Mouse (Mus musculus) layer of hippocampus, adult 2 months (tissue): ENCODE results near the gene Ogdh. TPM values are rescaled to one million over a fixed set of nuclear protein-coding genes. Genes with fewer than 3 reads are reported as not detected.
A peak's percentile ranks its signal among the peaks of the same experiment; 100 is the strongest.

Experiments used
- DNase-seq, 2 experiments: peaks; one replicate each; pipeline ENCODE4 v3.0.0; 2022; ENCODE audit warnings: low spot score in 2 of 2
- H3K27ac ChIP-seq: fragments of 200-600 bp; 2 replicates; pipeline ENCODE4 v1.8.1; 2022
- H3K4me3 ChIP-seq: fragments of 200-600 bp; 2 replicates; pipeline ENCODE4 v1.8.1; 2022; ENCODE audit warnings: mild to moderate bottlenecking
- CTCF ChIP-seq: fragments of 200-600 bp; conservative IDR thresholded peaks from 2 replicates; pipeline ENCODE4 v1.8.1; 2022; ENCODE audit warnings: antibody characterized with exemption, mild to moderate bottlenecking, moderate library complexity
- microRNA-seq, 2 experiments: library from miRNA; unstranded; fragments of <30 nt; microRNA quantifications; one replicate each; pipeline ENCODE4 v1.2.0; 2021
- total RNA-seq, 2 experiments: library from RNA; stranded (reverse); gene quantifications; 2 replicates each; pipeline ENCODE4 v1.2.3; 2021

Ogdh gene
- total RNA-seq, 2 experiments from 2014 or later, result 214 to 221 TPM

GRCm38 (mm10) chr11:6389483-6389921, 98.1 kb downstream of the Ogdh start:
- DNase-seq, result no peak
- no peak for TF ChIP-seq CTCF
- Histone ChIP-seq H3K4me3 (peak overlapping the region; percentile 94), H3K27ac (peak overlapping the region; percentile 92)

DNA sequence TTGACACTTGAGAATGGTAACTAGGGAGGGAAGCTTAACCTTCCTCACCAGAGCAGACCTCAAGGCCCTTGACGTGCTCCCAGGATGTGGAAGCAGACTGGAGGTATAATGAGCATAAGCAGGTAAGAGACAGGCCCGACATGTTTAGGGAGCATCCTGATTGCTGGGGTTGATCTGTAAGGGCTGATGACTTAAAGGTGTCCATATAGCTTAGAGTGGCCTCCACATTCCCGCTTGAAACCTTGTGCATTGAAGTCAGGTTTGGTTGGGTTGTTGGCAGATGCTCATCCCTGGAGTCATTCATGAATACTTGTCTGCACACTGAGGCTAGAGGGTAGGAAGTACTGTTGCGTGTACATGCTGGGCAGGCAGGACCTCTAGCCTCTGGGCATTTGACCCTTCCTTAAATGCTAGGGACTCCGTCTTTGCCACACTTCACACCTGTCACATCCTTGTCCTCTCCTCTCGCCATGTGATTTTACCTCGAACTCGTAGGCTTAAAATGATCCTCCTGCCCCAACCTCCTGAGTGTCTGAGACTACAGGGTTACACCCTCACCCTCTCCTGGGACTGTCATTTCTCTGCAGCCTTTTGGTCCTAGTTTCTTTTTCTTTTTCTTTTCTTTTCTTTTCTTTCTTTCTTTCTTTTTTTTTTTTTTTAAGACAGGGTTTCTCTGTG, 99.1 kb downstream of the Ogdh start:
- Histone ChIP-seq H3K27ac (peak overlapping the region; percentile 92; the same call in 1 of the 2 replicates), H3K4me3 (peak overlapping the region; percentile 94)
- no peak for TF ChIP-seq CTCF
- DNase-seq, result no peak

DNA sequence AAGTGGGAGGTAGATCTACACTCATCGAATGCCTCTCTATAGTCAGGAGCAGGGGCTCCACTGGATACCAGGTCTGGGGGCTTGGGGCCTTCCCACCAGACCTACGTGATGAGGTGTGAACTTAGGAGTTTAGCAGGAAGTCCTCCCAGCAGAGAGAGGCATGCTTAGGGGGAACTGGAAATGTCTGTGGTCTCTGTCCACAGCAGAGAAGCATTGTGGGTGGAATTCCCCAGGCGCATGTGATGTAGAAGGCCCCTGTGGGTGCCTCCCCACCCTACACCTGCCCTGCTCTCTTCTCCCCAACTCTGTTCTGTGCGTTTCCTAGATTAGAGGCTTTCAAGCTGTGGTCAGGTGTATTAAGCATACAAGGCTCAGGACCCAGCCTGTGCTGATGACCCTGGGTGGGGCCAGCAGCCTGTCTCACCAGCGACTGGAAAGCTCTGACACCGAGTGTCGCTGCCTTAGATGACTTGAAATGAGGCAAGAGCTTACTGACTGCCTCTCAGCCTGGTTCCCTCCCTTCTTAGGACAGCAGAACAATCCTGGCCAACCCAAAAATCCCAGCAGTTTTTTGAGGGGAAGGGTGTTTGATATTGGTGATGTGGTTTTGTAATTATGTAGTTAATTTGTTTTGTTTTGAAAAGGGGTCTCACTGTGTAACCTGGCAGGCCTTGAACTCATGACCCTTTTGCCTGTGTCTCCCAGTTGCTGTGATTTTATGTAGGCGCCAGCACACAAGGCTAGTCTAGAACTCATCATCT, 100.3 kb downstream of the Ogdh start:
- DNase-seq, result no peak
- Histone ChIP-seq H3K27ac (no peak overlapping the region), H3K4me3 (no peak overlapping the region)
- TF ChIP-seq CTCF, result no peak

GRCm38 (mm10) chr11:6392857-6393256, 101.4 kb downstream of the Ogdh start:
- no peak for DNase-seq
- no peak for TF ChIP-seq CTCF
- Histone ChIP-seq H3K27ac (no peak overlapping the region), H3K4me3 (no peak overlapping the region)

DNA sequence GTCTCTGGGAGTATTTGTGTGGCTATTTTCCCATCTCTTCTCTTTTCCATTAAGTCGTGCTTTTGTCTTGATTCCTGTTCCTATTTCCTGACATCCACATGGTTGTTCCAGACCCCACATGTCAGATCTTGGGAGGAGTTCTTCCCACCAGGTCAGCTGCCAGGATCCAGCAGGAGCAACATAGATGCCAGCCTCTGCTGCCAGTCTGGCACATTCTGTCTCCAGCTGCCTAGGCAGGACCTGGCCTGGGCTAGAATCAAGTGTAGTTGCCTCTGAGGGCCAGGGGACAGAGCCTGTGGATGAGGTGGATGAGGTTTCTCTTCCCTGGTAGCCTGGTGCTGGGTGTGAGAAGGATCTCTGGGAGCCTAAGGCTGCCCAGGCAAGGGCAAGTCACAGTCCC, 102.4 kb downstream of the Ogdh start:
- TF ChIP-seq CTCF, result no peak
- DNase-seq, result no peak
- Histone ChIP-seq H3K27ac (peak overlapping the region; percentile 19; the same call in 1 of the 2 replicates), H3K4me3 (no peak overlapping the region)

GRCm38 (mm10) chr11:6395565-6395964, 104.1 kb downstream of the Ogdh start:
- Histone ChIP-seq H3K27ac (no peak overlapping the region), H3K4me3 (no peak overlapping the region)
- no peak for DNase-seq
- no peak for TF ChIP-seq CTCF

DNA sequence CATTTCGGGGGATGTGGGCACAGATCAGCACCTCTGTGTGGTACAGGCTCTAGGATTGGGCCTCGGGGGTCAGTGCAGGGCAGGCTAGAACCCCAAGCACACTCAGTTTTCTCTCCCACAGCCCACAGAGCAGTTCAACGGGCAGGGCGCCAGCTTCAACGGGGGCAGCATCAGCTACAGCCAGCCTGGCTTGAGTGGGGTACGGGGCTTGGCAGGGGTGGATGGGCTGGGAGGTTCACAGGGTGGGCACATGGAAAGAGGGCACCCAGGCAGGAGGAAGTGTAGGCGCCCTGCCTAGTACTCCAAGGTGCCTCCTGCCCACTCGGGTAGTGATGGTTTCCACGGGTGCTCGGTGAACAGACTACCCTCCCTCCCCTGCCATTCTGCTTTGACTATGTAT, 106.7 kb downstream of the Ogdh start:
- H3K4me3 ChIP-seq, result no peak overlapping the region
- TF ChIP-seq CTCF, result no peak
- no peak overlapping the region for H3K27ac ChIP-seq
- DNase-seq, result no peak

GRCm38 (mm10) chr11:6402515-6403510, 111.4 kb downstream of the Ogdh start:
- Histone ChIP-seq H3K4me3 (no peak overlapping the region), H3K27ac (no peak overlapping the region)
- peak; percentile 88 for TF ChIP-seq CTCF
- DNase-seq, result peak in 1 of 2 experiments; percentile 75

- Histone ChIP-seq H3K4me3 (no peak overlapping the region), H3K27ac (peak overlapping the region; percentile 84; the same call in 1 of the 2 replicates)
- TF ChIP-seq CTCF, result no peak
- DNase-seq, result no peak
Measured at GRCm38 (mm10) chr11:6403830-6404405, 112.5 kb downstream of the Ogdh start.

DNA sequence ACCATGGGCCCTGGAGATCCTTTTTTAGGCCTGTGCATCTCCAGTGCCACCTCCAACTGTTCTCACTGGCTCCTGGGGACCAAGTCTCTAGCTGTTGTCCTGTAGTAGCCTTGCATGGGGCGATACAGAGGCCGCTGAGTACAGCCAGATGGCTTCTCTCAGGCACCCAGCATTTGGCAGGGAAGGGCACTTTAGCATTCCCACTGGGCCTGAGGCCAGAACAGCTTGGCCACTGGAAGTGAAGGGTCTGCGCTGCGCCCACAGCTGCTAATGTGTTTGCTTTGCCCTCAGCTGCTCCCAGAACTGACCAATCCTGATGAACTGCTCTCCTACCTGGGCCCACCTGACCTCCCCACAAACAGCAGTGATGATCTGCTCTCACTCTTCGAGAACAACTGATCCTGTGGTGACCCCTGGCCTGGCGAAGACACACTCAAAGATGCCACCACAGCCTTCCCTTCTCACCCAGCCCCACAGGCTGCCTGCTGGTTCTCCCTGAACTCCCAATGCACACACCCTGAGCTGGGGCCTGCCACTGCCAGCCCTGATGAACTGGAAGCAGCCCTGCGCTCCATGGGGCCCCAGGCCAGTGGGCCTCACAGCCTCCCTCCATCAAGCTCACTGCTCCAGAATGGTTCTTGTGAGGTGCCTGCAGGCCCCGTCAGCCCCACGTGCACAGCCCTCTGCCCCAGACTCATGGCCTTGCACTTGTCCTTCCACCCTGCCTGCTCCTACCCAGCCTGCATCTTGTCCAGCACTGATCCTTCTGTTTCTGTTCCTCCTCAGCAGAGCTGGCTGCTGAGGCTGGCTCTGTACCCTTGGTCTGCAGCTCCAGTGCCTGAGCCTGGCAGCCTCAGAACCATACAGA, 113.5 kb downstream of the Ogdh start:
- no peak for DNase-seq
- Histone ChIP-seq H3K27ac (peak overlapping the region; percentile 84), H3K4me3 (no peak overlapping the region)
- no peak for TF ChIP-seq CTCF

- TF ChIP-seq CTCF, result no peak
- no peak overlapping the region for H3K4me3 ChIP-seq
- H3K27ac ChIP-seq, result peak overlapping the region; percentile 84
- DNase-seq, result no peak
Measured at GRCm38 (mm10) chr11:6405591-6406081, 114.2 kb downstream of the Ogdh start.

Small RNA genes lying within 50 kb of the gene (microRNA-seq; reads per million reads assigned to microRNA genes)
- gene Mir7651, result 0.32 to 0.74 reads per million in 2 experiments

Other genes with a start within 250 kb of the Ogdh start
- gene Camk2b, start 225.3 kb upstream of the Ogdh start, total RNA-seq, result 1,000 to 10,000 TPM; 1,149 to 1,215 TPM
- under 1 TPM in 1 of 2 experiments, not detected in 1; 0.31 TPM for gene A730071L15Rik, start 91.6 kb upstream of the Ogdh start, total RNA-seq
- 100 to 1,000 TPM; 117 to 118 TPM for gene Nudcd3, start 91.2 kb upstream of the Ogdh start, total RNA-seq
- gene Npc1l1, start 61.5 kb upstream of the Ogdh start, total RNA-seq, result under 1 TPM; 0.27 to 0.51 TPM
- gene Ddx56, start 23.9 kb upstream of the Ogdh start, total RNA-seq, result 10 to 100 TPM; 40.1 to 48.8 TPM
- gene Tmed4, start 16.8 kb upstream of the Ogdh start, total RNA-seq, result 100 to 1,000 TPM in 1 of 2 experiments, 10 to 100 TPM in 1; 98.7 to 104 TPM
- 100 to 1,000 TPM; 170 TPM for gene Zmiz2, start 97.4 kb downstream of the Ogdh start, total RNA-seq
- 1,000 to 10,000 TPM; 1,589 to 1,677 TPM for gene Ppia, start 123.8 kb downstream of the Ogdh start, total RNA-seq
- 10 to 100 TPM; 43.6 to 47.3 TPM for gene H2afv, start 152.8 kb downstream of the Ogdh start, total RNA-seq
- 100 to 1,000 TPM; 234 to 240 TPM for gene Purb, start 184.3 kb downstream of the Ogdh start, total RNA-seq
- gene Myo1g, start 229.3 kb downstream of the Ogdh start, total RNA-seq, result under 1 TPM; 0.59 to 0.91 TPM